Mouse (Mus musculus) kidney, embryonic 15.5 days (tissue): ENCODE measurements at regions not wholly inside any gene's neighbourhood (a gene's known extent, or its start where the extent isn't known, plus 50 kb on each side); places are given as distances from the start of the nearest gene placed in this dataset.

Experiments used
- ATAC-seq: fragments of 200-750 bp; cut with Nextera tagmentation; replicated peaks from 2 replicates; pipeline ENCODE4 v1.8.0; 2017; ENCODE audit warnings: moderate TSS enrichment; ENCODE audit not compliant: low FRiP score
- H3K27ac ChIP-seq: fragments of 300-500 bp; sonication (generic); 2 replicates; pipeline ENCODE4 v1.5.1; 2015; ENCODE audit warnings: mild to moderate bottlenecking, inconsistent platforms
- H3K27me3 ChIP-seq: fragments of 300-500 bp; sonication (generic); 2 replicates; pipeline ENCODE4 v1.6.1; 2015; ENCODE audit warnings: inconsistent platforms
- H3K36me3 ChIP-seq: fragments of 300-500 bp; sonication (generic); 2 replicates; pipeline ENCODE4 v1.6.1; 2015; ENCODE audit warnings: inconsistent platforms
- H3K4me1 ChIP-seq: fragments of 300-500 bp; sonication (generic); 2 replicates; pipeline ENCODE4 v1.6.1; 2015; ENCODE audit warnings: inconsistent platforms
- H3K4me2 ChIP-seq: fragments of 300-500 bp; sonication (generic); 2 replicates; pipeline ENCODE4 v1.6.1; 2015; ENCODE audit warnings: moderate library complexity, mild to moderate bottlenecking, inconsistent platforms
- H3K4me3 ChIP-seq: fragments of 300-500 bp; sonication (generic); replicated peaks from 2 replicates; pipeline ENCODE4 v1.5.1; 2015; ENCODE audit warnings: mild to moderate bottlenecking, inconsistent platforms
- H3K9ac ChIP-seq: fragments of 300-500 bp; sonication (generic); 2 replicates; pipeline ENCODE4 v1.6.1; 2015; ENCODE audit warnings: mild to moderate bottlenecking, inconsistent platforms
- H3K9me3 ChIP-seq: fragments of 300-500 bp; sonication (generic); replicated peaks from 2 replicates; pipeline ENCODE4 v1.6.1; 2016; ENCODE audit warnings: inconsistent platforms
- WGBS: fragments of 180-500 bp; shearing (Covaris S2); methylation state at CpG from one replicate; pipeline ENCODE4 v1.1.7; 2015; ENCODE audit warnings: mixed read lengths; 5-methylcytosine and 5-hydroxymethylcytosine counted together

GRCm38 (mm10) chr8:49194592-49195332 lies 351.0 kb upstream of the Tenm3 start:
- H3K9ac ChIP-seq, result no peak overlapping the region
- no peak overlapping the region for H3K27ac ChIP-seq
- no peaks in the 10 kb centered on the region for H3K9me3 ChIP-seq
- H3K36me3 ChIP-seq, result no peaks in the 10 kb centered on the region
- H3K27me3 ChIP-seq, result no peaks in the 10 kb centered on the region
- no peak overlapping the region for H3K4me3 ChIP-seq
- no peak for ATAC-seq
- no peak overlapping the region for H3K4me2 ChIP-seq
- no peaks in the 10 kb centered on the region for H3K4me1 ChIP-seq
- WGBS, result 81% methylated on average over 11 of the region's 11 CpGs

- Histone ChIP-seq H3K27ac (no peak overlapping the region), H3K27me3 (no peaks in the 10 kb centered on the region), H3K4me2 (no peak overlapping the region), H3K36me3 (no peaks in the 10 kb centered on the region), H3K4me1 (no peaks in the 10 kb centered on the region), H3K9ac (no peak overlapping the region), H3K4me3 (no peak overlapping the region), H3K9me3 (no peaks in the 10 kb centered on the region)
- no peak for ATAC-seq
- WGBS, result 88% methylated on average over 3 of the region's 3 CpGs
Measured at GRCm38 (mm10) chr8:49186853-49187252, 343.1 kb upstream of the Tenm3 start.

- WGBS, result 84% methylated on average over 4 of the region's 4 CpGs
- no peak for ATAC-seq
- H3K27ac ChIP-seq, result no peak overlapping the region
- H3K9me3 ChIP-seq, result no peaks in the 10 kb centered on the region
- no peak overlapping the region for H3K4me3 ChIP-seq
- no peak overlapping the region for H3K9ac ChIP-seq
- no peaks in the 10 kb centered on the region for H3K4me1 ChIP-seq
- H3K27me3 ChIP-seq, result no peaks in the 10 kb centered on the region
- H3K36me3 ChIP-seq, result no peaks in the 10 kb centered on the region
- no peak overlapping the region for H3K4me2 ChIP-seq
Measured at GRCm38 (mm10) chr8:49175386-49175785, 331.6 kb upstream of the Tenm3 start.

GRCm38 (mm10) chr8:49174956-49175355 lies 331.2 kb upstream of the Tenm3 start:
- Histone ChIP-seq H3K27me3 (no peaks in the 10 kb centered on the region), H3K4me2 (no peak overlapping the region), H3K27ac (no peak overlapping the region), H3K4me3 (no peak overlapping the region), H3K4me1 (no peaks in the 10 kb centered on the region), H3K9me3 (no peaks in the 10 kb centered on the region), H3K36me3 (no peaks in the 10 kb centered on the region), H3K9ac (no peak overlapping the region)
- no peak for ATAC-seq
- WGBS, result 88% methylated on average over 2 of the region's 2 CpGs

- 65% methylated on average over 4 of the region's 4 CpGs for WGBS
- ATAC-seq, result no peak
- Histone ChIP-seq H3K9ac (no peak overlapping the region), H3K9me3 (no peaks in the 10 kb centered on the region), H3K4me3 (no peak overlapping the region), H3K36me3 (no peaks in the 10 kb centered on the region), H3K27me3 (no peaks in the 10 kb centered on the region), H3K4me1 (no peaks in the 10 kb centered on the region), H3K4me2 (no peak overlapping the region), H3K27ac (no peak overlapping the region)
Measured at GRCm38 (mm10) chr8:49159318-49159717, 315.6 kb upstream of the Tenm3 start.

- H3K4me3 ChIP-seq, result no peak overlapping the region
- no peak overlapping the region for H3K4me2 ChIP-seq
- H3K9me3 ChIP-seq, result no peaks in the 10 kb centered on the region
- H3K27me3 ChIP-seq, result no peaks in the 10 kb centered on the region
- no peaks in the 10 kb centered on the region for H3K36me3 ChIP-seq
- H3K4me1 ChIP-seq, result no peaks in the 10 kb centered on the region
- no peak overlapping the region for H3K9ac ChIP-seq
- ATAC-seq, result no peak
- 55% methylated on average over 4 of the region's 4 CpGs for WGBS
- H3K27ac ChIP-seq, result no peak overlapping the region
Measured at GRCm38 (mm10) chr8:49158201-49158600, 314.4 kb upstream of the Tenm3 start.

GRCm38 (mm10) chr8:49136503-49137044 lies 292.8 kb upstream of the Tenm3 start:
- Histone ChIP-seq H3K36me3 (no peaks in the 10 kb centered on the region), H3K9ac (no peak overlapping the region), H3K27ac (no peak overlapping the region), H3K4me1 (no peaks in the 10 kb centered on the region), H3K4me2 (no peak overlapping the region), H3K4me3 (no peak overlapping the region), H3K9me3 (no peaks in the 10 kb centered on the region), H3K27me3 (no peaks in the 10 kb centered on the region)
- ATAC-seq, result no peak
- WGBS, result 86% methylated on average over 10 of the region's 10 CpGs

- ATAC-seq, result no peak
- Histone ChIP-seq H3K27ac (no peak overlapping the region), H3K4me3 (no peak overlapping the region), H3K4me1 (no peaks in the 10 kb centered on the region), H3K36me3 (no peaks in the 10 kb centered on the region), H3K27me3 (no peaks in the 10 kb centered on the region), H3K4me2 (no peak overlapping the region), H3K9ac (no peak overlapping the region), H3K9me3 (no peaks in the 10 kb centered on the region)
- 79% methylated on average over 6 of the region's 6 CpGs for WGBS
Measured at GRCm38 (mm10) chr8:49109095-49109494, 265.3 kb upstream of the Tenm3 start.

- 79% methylated on average over 4 of the region's 4 CpGs for WGBS
- Histone ChIP-seq H3K36me3 (no peaks in the 10 kb centered on the region), H3K4me3 (no peak overlapping the region), H3K4me1 (no peaks in the 10 kb centered on the region), H3K4me2 (no peak overlapping the region), H3K9me3 (no peaks in the 10 kb centered on the region), H3K27ac (no peak overlapping the region), H3K27me3 (no peaks in the 10 kb centered on the region), H3K9ac (no peak overlapping the region)
- no peak for ATAC-seq
Measured at GRCm38 (mm10) chr8:49108665-49109064, 264.9 kb upstream of the Tenm3 start.

GRCm38 (mm10) chr8:49106531-49106930 lies 262.8 kb upstream of the Tenm3 start:
- H3K27me3 ChIP-seq, result no peaks in the 10 kb centered on the region
- no peak overlapping the region for H3K27ac ChIP-seq
- H3K9me3 ChIP-seq, result no peaks in the 10 kb centered on the region
- 50% methylated on average over 3 of the region's 3 CpGs for WGBS
- H3K4me3 ChIP-seq, result no peak overlapping the region
- no peak overlapping the region for H3K9ac ChIP-seq
- H3K4me1 ChIP-seq, result no peaks in the 10 kb centered on the region
- no peak for ATAC-seq
- H3K4me2 ChIP-seq, result no peak overlapping the region
- no peaks in the 10 kb centered on the region for H3K36me3 ChIP-seq

GRCm38 (mm10) chr8:49101156-49101555 lies 257.4 kb upstream of the Tenm3 start:
- H3K4me1 ChIP-seq, result no peaks in the 10 kb centered on the region
- H3K27ac ChIP-seq, result no peak overlapping the region
- H3K9me3 ChIP-seq, result no peaks in the 10 kb centered on the region
- H3K9ac ChIP-seq, result no peak overlapping the region
- H3K36me3 ChIP-seq, result no peaks in the 10 kb centered on the region
- no peaks in the 10 kb centered on the region for H3K27me3 ChIP-seq
- no peak for ATAC-seq
- H3K4me3 ChIP-seq, result no peak overlapping the region
- H3K4me2 ChIP-seq, result no peak overlapping the region
- 88% methylated on average over 7 of the region's 7 CpGs for WGBS

GRCm38 (mm10) chr8:49084191-49084875 lies 240.6 kb upstream of the Tenm3 start:
- 89% methylated on average over 6 of the region's 6 CpGs for WGBS
- ATAC-seq, result no peak
- H3K27me3 ChIP-seq, result no peaks in the 10 kb centered on the region
- H3K9ac ChIP-seq, result no peak overlapping the region
- no peak overlapping the region for H3K27ac ChIP-seq
- H3K4me2 ChIP-seq, result no peak overlapping the region
- no peaks in the 10 kb centered on the region for H3K4me1 ChIP-seq
- no peak overlapping the region for H3K4me3 ChIP-seq
- H3K9me3 ChIP-seq, result no peaks in the 10 kb centered on the region
- H3K36me3 ChIP-seq, result no peaks in the 10 kb centered on the region
